Mouse (Mus musculus) mature B cell (primary cell): ENCODE measurements around the gene Myo15.
"Not testable (repeated sequence)": the region's sequence is repeated elsewhere in the genome, so short reads cannot be mapped to it uniquely, and the experiment has no call there.

ENCODE experiments used
- in situ Hi-C: fragments of 300-500 bp; cut with MboI; formaldehyde crosslinking; loops from 2 replicates; pipeline ENCODE4 v1.14.3; 2019

Gene Myo15

GRCm38 (mm10) chr11:60507281-60507680 lies 38.1 kb downstream of the Myo15 start:
- in situ Hi-C loops = no loop called here

DNA sequence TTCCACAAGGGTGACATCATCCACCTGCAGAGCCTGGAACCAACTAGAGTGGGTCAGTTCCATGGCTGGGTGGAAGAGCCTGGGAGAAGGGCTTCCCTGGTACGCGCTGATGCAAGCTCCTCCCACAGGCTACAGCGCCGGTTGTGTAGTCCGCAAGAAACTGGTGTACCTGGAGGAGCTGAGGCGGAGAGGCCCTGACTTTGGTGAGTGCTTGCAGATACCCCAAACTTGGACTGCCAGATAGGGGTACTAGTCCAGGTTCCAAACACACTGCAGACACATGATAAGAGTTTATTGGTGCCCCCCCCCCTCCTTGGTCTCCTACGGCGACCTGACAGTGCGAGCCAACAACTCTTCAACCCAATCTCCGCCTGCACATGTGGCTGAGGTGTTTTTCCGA lies 39.8 kb downstream of the Myo15 start:
- in situ Hi-C loops = no loop called here

DNA sequence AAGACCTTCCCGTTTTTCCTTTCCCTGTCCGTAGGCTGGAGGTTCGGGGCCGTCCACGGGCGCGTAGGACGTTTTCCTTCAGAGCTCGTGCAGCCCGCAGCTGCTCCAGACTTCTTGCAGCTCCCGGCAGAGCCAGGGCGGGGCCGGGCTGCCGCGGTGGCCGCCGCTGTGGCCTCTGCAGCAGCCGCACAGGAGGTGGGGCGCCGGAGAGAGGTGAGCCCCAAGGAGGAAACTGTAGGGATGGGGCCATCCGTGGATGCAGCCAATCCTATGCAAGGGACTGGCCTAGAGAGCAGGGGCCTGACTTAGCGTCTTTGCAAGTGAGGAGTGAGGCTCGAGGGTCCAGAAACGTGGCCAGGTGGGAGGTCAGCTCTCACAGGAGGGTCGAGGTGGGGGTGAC lies 40.4 kb downstream of the Myo15 start:
- in situ Hi-C loops = no loop called here

DNA sequence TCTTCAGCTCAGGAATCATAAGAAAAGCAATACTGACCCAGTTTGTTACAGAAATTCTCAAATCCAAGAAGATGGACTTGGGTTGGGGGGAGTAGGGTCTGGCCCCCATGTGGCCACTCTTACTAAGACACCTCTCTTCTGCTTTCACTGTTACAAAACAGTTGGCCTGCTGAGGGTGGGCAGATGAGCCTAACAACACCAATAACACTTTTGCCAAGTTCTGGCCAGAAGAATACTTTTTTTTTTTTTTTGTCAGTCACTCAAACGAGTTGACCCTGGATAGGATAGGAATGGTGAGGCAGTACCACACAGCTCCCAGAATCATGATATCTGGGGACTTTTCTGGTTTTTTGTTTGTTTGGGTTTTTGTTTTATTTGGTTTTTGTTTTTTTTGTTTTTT lies 42.8 kb downstream of the Myo15 start:
- in situ Hi-C loops = no loop called here

DNA sequence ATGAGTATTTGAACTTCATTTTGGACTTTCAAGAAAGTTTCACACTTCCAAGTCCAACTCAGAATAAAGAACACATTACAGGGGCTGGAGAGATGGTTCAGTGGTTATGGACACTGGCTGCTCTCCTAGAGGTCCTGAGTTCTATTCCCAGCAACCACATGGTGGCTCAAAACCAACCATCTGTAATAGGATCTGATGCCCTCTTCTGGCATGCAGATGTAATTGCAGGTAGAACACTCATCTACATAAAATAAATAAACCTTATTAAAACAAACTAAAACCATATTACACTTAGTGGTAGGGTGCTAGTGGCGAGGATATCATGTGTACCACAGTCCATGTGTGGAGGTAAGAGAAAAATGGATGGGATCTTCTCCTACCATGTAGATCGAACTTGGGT lies 43.4 kb downstream of the Myo15 start:
- in situ Hi-C loops = no loop called here

DNA sequence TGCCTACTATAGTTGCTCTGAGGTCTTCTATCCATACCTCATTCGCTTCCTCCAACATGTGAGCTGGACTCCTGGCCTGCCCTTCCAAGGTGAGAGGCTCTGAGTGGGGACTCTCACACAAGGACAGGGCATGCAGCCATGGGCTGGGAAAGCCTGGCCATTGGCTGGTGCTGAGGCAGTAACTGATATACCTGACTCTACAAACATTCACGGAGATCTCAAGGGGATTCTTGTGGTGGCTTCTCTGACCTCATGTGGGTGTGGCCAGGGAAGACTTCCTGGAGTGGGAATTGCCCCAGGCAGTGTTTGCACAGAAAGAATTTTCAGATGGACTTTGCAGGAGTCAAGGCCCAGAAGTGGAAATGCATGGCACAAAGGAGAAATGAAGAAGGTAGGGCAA lies 45.8 kb downstream of the Myo15 start:
- in situ Hi-C loops = no loop called here

GRCm38 (mm10) chr11:60518305-60518704 lies 49.2 kb downstream of the Myo15 start:
- in situ Hi-C loops = no loop called here

- in situ Hi-C loops = no loop called here
Observed at GRCm38 (mm10) chr11:60522027-60522426, 52.9 kb downstream of the Myo15 start.

DNA sequence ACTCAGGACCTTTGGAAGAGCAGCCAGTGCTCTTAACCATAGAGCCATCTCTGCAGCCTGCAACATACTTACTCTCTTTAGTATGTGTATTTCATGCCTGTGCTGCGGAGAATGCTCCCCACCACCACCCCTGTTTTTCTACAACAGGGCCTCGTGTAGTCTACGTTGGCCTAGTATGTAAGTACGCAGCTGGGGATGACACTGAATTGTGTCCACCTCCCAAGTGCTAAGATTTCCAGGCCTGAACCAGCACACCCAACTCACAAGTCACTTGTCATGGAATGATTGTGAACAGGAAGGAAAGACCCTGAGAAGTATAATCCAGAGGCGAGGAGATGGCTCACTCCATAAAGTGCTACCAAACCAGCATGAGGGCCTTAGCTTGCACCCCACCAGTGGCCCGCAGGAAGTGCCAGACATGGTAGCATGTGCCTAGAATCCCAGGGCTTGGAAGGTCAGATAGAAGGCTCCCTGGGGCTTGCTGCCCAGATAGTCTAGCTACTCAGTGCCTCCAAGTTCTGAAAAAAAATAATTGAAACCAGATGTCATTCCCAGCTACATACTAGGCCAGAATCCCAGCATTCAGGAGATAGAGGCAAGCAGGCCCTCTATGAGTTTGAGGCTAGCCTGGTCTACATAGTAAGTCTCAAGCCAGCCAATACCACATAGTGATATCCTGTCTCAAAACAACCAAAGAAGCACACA lies 53.7 kb downstream of the Myo15 start:
- in situ Hi-C loops = no loop called here

GRCm38 (mm10) chr11:60526461-60526860 lies 57.3 kb downstream of the Myo15 start:
- in situ Hi-C loops = no loop called here

- in situ Hi-C loops = no loop called here
Observed at GRCm38 (mm10) chr11:60535676-60536075, 66.5 kb downstream of the Myo15 start.

DNA sequence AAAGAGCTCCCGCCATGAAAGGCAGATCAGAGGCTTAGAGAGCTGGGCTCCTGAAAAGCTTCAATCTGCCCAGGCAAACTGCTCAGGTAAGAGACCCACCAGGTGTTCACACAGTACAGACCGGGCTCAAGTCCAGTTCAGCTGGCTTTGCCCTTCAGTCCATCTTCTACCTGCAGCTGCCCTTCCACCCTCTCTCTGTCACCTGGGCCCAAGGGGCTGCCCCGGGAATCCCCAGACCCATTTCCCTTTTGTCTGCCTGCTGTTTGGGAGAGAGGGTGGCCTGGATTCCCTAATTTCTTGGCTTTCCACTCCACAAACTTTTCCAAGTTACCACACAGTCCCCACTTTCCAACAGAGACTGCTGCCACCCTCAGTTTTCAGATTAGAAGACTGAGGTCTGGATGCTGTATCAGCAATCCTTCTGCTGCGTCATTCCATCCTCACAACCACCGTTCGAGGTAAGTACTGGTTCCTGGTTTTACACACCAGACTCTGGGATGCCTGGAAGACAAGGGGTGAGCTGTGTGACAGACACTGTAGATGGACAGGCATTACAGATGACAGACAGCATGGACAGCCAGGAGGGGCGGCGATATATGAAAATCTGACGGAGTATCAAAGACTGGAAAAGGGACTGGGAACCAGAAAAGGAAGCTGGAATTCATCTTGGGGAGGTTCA lies 67.2 kb downstream of the Myo15 start, which contains the start of gene Alkbh5:
Gene Alkbh5, plus strand, starts transcription at position 202 of the 679 bp plus-strand sequence.
- in situ Hi-C loops = no loop called here

DNA sequence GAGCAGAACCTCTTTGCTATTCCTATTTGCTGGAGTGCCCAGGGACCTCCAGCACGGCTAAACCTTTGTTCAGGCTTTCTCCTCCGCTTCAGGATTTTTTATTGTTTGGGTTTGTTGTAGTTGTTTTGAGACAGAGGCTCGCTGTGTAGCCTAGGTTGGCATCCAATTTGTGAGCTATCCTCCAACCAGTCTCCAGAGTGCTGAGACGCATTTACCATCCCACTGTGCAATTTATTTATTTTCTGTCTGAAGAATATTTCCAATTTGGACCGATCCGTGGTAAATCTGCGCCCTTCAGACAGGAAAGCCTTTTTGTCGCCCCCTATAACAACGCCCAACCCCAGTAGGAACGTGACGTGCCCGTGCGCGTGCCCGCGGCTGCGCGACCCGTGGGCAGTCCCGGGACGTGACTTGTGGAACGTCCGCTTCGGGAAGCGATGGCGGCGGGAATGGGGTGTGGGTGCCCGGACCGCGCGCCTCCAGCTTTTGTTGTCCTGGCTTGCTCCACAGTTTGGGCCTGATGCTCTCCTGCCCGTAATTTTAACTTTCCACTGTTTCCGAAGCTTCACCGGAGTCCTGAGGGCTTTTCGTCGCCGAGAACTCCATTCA lies 67.8 kb downstream of the Myo15 start:
- in situ Hi-C loops = no loop called here

DNA sequence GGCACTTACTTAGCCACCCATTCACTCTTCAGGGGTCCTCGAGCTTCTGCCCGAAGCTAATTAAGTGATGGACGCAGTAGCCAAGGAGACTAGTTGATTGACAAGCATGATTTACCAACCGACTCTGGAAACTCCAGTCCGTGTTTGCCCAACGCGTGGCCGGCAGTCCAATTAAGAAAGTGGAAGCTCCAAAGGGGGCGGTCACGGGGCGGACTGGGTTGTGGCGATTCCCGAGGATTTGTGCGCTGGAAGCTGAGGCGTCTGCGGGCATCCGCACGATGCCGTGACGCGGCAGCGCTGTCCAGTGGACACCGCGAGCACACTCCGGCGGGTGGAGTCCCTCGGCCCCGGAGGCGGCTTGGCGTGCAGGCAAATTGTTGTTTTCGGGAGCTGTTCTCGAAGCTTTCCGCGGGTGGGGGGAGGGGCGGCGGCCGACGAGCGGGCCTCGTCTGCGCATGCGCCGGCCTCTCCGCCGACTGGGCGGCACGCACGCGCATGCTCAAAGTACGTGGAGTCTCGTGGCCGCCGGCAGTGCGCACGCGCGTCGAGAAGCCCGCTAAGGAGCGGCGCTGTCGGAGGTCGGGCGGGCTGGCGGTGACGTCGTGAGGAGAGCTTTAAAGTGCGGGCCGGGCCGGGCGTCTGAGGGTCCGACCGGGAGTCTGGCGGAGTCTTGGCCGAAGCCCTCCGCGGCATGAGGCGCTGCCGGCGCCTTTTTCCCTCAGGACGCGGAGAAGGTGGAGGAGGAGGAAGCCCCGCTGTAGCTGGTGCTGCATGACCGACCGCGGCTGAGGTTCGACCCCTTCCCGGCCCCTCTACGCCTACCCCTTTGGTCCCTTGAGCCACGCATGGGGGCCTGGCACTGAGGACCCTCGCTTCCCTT lies 68.6 kb downstream of the Myo15 start:
- in situ Hi-C loops = no loop called here

DNA sequence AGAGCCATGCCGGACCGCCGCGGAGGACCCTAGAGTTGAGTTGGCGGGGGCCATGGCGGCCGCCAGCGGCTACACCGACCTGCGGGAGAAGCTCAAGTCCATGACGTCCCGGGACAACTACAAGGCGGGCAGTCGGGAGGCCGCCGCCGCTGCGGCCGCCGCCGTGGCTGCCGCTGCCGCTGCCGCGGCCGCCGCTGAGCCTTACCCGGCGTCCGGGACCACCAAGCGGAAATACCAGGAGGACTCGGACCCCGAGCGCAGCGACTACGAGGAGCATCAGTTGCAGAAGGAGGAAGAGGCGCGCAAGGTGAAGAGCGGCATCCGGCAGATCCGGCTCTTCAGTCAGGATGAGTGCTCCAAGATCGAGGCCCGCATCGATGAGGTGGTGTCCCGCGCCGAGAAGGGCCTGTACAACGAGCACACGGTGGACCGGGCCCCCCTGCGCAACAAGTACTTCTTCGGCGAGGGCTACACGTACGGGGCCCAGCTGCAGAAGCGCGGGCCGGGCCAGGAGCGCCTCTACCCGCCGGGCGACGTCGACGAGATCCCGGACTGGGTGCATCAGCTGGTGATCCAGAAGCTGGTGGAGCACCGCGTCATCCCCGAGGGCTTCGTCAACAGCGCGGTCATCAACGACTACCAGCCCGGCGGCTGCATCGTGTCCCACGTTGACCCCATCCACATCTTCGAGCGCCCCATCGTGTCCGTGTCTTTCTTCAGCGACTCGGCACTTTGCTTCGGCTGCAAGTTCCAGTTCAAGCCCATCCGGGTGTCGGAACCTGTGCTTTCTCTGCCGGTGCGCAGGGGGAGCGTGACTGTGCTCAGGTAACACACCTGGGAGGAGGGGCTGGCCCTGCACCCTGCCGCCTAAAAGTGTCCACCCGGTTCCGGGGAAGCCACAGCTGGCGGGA lies 69.5 kb downstream of the Myo15 start:
- in situ Hi-C loops = no loop called here

- in situ Hi-C loops = no loop called here
Observed at GRCm38 (mm10) chr11:60539540-60539939, 70.4 kb downstream of the Myo15 start.

- in situ Hi-C loops = no loop called here
Observed at GRCm38 (mm10) chr11:60540002-60540610, 71.0 kb downstream of the Myo15 start.

GRCm38 (mm10) chr11:60540761-60541160 lies 71.6 kb downstream of the Myo15 start:
- in situ Hi-C loops = no loop called here

GRCm38 (mm10) chr11:60541831-60542230 lies 72.7 kb downstream of the Myo15 start:
- in situ Hi-C loops = no loop called here

DNA sequence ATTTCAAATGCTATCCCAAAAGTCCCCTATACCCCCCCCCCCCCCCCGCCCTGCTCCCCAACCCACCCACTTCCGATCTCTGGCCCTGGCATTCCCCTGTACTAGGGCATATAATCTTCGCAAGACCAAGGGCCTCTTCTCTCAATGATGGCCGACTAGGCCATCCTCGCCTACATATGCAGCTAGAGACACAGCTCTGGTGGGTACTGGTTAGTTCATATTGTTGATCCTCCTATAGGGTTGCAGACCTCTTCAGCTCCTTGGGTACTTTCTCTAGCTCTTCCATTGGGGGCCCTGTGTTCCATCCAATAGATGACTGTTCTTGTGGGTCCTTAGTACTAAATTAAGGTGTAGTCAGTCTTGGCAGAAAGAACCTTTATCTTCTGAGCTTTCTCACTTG lies 74.1 kb downstream of the Myo15 start:
- in situ Hi-C loops = not testable (repeated sequence)

DNA sequence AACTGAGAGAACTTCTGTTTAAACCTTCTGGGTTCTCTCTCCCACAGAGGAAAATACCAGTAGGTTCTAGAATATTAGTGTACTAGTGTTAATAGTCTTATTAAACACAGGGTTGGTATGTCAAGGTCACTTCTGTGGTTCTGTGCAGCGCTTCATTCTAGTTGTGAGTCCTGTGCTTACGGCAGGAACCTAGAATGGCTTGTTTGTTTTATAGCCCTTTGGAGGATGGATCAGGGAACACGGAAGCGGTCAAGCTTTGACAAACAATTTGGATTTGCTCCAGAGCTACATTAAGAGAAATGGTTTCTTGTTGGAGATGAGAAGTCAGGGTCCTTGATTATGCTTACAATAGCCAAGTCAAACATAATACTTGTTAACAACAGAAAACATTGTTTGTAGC lies 76.3 kb downstream of the Myo15 start:
- in situ Hi-C loops = no loop called here
